Mouse (Mus musculus) embryo, embryonic 11 days (tissue): Measurements from ENCODE around the gene Tor1b.

Experiments
- DNase-seq: peaks from one replicate; pipeline ENCODE4 v3.0.0-alpha.2; 2015

Gene Tor1b

DNA sequence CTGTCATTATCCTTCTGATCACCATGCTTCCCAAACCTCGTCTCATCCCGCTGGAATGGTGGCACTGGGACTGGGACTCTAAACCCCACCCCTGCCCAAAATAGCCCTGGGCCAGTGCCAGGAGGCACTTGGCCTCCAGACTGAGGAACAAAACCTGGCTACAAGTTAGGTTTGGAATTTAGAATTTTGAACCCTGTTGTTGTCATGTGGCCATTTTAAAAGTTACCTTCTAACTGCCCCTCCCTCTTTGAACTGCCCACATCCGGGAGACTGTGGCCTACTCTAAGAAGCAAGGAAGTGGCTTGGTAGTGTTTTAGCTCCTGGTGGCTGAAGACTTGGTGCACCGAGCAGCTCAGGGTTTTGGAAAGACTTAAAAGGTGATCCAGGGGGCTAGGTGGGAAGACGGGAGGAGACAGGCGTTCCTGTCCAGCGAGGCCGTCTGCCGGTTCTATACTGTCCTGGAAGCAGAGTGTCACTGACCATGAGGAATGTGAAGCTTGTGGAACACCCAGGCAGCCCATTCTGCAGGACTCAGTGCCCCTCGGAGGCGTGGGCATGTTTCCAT is 42.8 kb downstream of the Tor1b start:
- no peak for DNase-seq

DNA sequence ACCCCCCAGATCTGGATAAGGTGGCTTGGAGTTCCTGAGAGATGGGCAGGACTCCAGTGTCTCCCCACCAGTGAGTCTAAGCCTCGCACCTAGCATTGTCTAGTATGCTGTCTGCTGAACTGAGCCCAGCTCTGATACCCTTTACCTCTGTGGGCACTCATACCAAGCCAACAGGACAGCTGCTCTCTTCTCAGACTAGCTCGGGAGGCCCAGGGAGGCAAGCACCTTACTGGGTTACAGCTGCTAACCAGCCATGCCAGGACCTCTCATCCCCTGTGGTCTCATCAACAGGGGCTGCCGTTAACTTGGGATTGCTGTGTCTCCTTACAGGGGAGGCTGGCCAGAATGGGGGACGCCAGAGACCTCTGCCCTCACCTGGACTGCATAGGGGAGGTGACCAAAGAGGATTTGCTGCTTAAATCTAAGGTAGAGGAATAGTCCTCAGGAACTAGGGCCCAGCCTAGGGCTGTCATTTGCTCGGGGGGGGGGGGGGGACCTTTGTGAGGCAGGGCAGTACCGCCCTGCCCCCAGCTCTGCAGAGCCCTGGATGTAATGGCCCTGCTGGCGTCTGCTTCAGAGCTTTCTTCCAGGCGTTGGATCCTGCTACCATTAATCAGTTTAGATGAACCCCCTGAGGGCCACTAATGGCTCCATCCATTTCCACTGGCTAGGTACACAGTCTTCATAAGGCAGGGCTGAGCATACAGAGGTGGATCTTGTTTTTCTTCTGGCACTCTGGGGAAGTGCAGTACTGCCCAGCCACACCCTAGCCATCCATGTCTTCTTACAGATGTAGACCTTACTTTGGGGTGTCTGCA is 45.9 kb downstream of the Tor1b start:
- DNase-seq, result no peak

DNA sequence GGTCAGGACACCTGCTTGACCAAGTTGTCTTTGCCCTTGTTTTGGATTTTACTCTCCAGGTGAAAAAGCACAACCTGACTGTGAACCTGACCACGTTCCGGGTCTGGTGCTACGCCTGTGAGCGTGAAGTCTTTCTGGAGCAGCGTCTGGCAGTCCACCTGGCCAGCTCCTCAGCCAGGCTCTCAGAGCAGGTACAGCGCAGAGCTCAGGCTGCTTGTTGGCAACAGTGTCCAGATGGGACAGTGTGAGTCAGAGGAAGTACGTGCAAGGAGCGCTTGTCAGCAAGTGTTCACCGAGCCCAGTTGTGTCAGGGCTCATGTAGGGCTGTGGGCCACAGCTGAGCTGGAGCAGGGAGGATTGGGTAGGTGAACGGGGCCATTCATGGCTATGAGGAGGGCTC is 50.1 kb downstream of the Tor1b start:
- DNase-seq, result no peak

DNA sequence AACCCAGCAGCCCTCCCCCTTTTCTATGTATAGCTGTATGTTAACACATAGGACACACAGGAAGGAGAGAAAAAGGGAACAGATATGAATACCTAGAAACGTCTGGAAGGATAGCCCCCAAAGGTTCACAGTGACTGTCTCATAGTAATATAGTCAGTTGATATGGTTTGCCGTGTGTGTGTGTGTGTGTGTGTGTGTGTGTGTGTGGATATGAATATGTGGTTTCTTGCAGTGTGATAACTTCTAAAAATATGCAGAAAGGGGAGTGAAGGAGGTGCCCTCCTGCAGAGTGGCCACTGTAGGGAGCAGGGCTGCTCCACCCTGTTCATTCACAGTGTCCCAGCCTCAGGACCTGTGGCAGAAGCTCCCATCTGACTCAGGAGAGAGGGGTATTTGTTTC is 52.7 kb downstream of the Tor1b start:
- DNase-seq, result no peak

DNA sequence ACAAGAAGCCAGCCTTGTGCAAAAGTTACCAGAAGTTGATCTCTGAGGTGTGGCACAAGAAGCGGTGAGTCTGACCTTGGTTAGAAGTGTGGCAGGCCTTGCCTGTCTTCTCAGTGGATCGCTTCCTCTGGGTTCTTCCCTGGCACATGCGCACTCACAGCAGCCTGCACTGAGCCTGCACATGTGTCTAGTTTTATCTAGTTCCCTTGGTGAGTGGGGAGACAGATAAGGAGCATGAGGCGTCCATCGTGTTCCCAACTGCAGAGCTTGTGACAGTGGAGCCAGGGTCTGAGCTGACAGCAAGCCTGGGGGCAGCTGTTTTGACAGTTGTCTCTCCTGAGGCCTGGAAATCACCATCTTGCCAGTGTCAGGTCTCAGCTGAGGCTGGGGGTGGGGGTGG is 53.7 kb downstream of the Tor1b start:
- no peak for DNase-seq

DNA sequence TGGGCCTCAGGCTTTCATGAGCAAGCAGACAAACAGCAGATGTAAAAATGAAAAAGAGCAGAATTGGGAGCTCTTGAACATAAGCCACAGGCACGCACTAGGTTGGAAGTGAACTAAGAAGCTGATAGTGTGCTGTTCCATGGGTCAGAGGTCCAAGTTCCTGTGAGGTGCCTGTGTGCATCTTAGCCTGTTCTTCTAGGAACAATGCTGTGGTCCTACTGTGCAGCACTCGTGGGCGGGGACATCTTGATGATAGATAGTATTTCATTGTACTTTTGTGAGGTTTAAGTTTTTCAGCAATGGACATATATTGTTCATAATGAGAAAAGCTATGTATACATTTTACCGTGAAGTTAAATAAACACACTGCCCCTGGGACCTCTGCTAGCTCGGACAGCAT is 54.4 kb downstream of the Tor1b start:
- no peak for DNase-seq
